Mouse (Mus musculus) heart, embryonic 16.5 days (tissue): Measurements from ENCODE around the gene Ckmt2. TPM values are rescaled to one million over a fixed set of nuclear protein-coding genes. Genes with fewer than 3 reads are reported as not detected.

Source experiments
- polyA plus RNA-seq: library from polyadenylated mRNA; unstranded; fragments of >200 nt; fragmentation: Nextera tagmentation; extraction: Ambion mirVana; gene quantifications from 2 replicates; pipeline ENCODE4 v1.2.1, GENCODE M21; 2015

Gene Ckmt2
- polyA plus RNA-seq, 1 experiment from 2014 or later = 94.8 TPM

Other genes with a start within 250 kb of the Ckmt2 start
- not detected in 2 replicates for gene Acot12, start 135.4 kb downstream of the Ckmt2 start, polyA plus RNA-seq
- 25.3 and 26.5 TPM in 2 replicates for gene Zcchc9, start 69.2 kb downstream of the Ckmt2 start, polyA plus RNA-seq